Mouse (Mus musculus) gastrocnemius, adult 2 months (tissue): ENCODE measurements at regions not wholly inside any gene's neighbourhood (a gene's known extent, or its start where the extent isn't known, plus 50 kb on each side); places are given as distances from the start of the nearest gene placed in this dataset.
A peak's percentile ranks its signal among the peaks of the same experiment; 100 is the strongest.

Source experiments
- DNase-seq: peaks from one replicate; pipeline ENCODE4 v3.0.0; 2022
- H3K27ac ChIP-seq: fragments of 200-600 bp; 2 replicates; pipeline ENCODE4 v1.8.1; 2022; ENCODE audit warnings: mild to moderate bottlenecking
- H3K4me3 ChIP-seq: fragments of 200-600 bp; 2 replicates; pipeline ENCODE4 v1.8.1; 2022; ENCODE audit warnings: mild to moderate bottlenecking, moderate library complexity
- CTCF ChIP-seq: fragments of 200-600 bp; IDR thresholded peaks from 2 replicates; pipeline ENCODE4 v1.8.1; 2022; ENCODE audit warnings: antibody characterized with exemption, mild to moderate bottlenecking, moderate library complexity
- intact Hi-C: fragments of 180-260 bp; cut with DNase I; formaldehyde crosslinking; loops from one replicate; pipeline ENCODE4 v1.15.1; 2025

GRCm38 (mm10) chr3:54592064-54592463 is 100.5 kb upstream of the Supt20 start:
- Histone ChIP-seq H3K4me3 (no peak overlapping the region), H3K27ac (no peak overlapping the region)
- no peak for TF ChIP-seq CTCF
- intact Hi-C loops = no loop called here
- DNase-seq = no peak

GRCm38 (mm10) chr3:54592655-54593428 is 99.8 kb upstream of the Supt20 start:
- intact Hi-C loops = no loop called here
- TF ChIP-seq CTCF = no peak
- Histone ChIP-seq H3K4me3 (no peak overlapping the region), H3K27ac (no peak overlapping the region)
- DNase-seq = no peak

GRCm38 (mm10) chr3:54595193-54595592 is 97.4 kb upstream of the Supt20 start:
- DNase-seq = no peak
- TF ChIP-seq CTCF = peak; percentile 18; the same call in 1 of the 2 replicates
- intact Hi-C loops = no loop called here
- Histone ChIP-seq H3K4me3 (no peak overlapping the region), H3K27ac (no peak overlapping the region)

GRCm38 (mm10) chr3:54597326-54598274 is 95.0 kb upstream of the Supt20 start:
- DNase-seq = peak; percentile 56
- peak overlapping the region; percentile 43 for H3K27ac ChIP-seq
- intact Hi-C loops = no loop called here
- TF ChIP-seq CTCF = no peak
- H3K4me3 ChIP-seq = no peak overlapping the region

- peak overlapping the region; percentile 43 for H3K27ac ChIP-seq
- peak; percentile 19 for DNase-seq
- no peak overlapping the region for H3K4me3 ChIP-seq
- no peak for TF ChIP-seq CTCF
- intact Hi-C loops = no loop called here
Observed at GRCm38 (mm10) chr3:54598296-54598695, 94.3 kb upstream of the Supt20 start.

GRCm38 (mm10) chr3:54604705-54605379 is 87.8 kb upstream of the Supt20 start:
- no peak for DNase-seq
- TF ChIP-seq CTCF = no peak
- Histone ChIP-seq H3K27ac (no peak overlapping the region), H3K4me3 (no peak overlapping the region)
- intact Hi-C loops = no loop called here

- no peak overlapping the region; the same call in 1 of the 2 replicates for H3K27ac ChIP-seq
- no peak for TF ChIP-seq CTCF
- no peak overlapping the region for H3K4me3 ChIP-seq
- no peak for DNase-seq
- intact Hi-C loops = no loop called here
Observed at GRCm38 (mm10) chr3:54611431-54611990, 81.1 kb upstream of the Supt20 start.

GRCm38 (mm10) chr3:54613845-54614244 is 78.8 kb upstream of the Supt20 start:
- Histone ChIP-seq H3K4me3 (no peak overlapping the region), H3K27ac (no peak overlapping the region)
- DNase-seq = no peak
- no peak for TF ChIP-seq CTCF
- intact Hi-C loops = no loop called here

GRCm38 (mm10) chr3:54617298-54617697 is 75.3 kb upstream of the Supt20 start:
- DNase-seq = no peak
- intact Hi-C loops = no loop called here
- no peak overlapping the region for H3K4me3 ChIP-seq
- H3K27ac ChIP-seq = no peak overlapping the region
- TF ChIP-seq CTCF = no peak

GRCm38 (mm10) chr3:54618286-54618685 is 74.3 kb upstream of the Supt20 start:
- no peak for TF ChIP-seq CTCF
- no peak for DNase-seq
- Histone ChIP-seq H3K27ac (no peak overlapping the region), H3K4me3 (no peak overlapping the region)
- intact Hi-C loops = no loop called here

GRCm38 (mm10) chr3:54630254-54630653 is 62.4 kb upstream of the Supt20 start:
- no peak for DNase-seq
- intact Hi-C loops = no loop called here
- no peak overlapping the region for H3K27ac ChIP-seq
- no peak for TF ChIP-seq CTCF
- no peak overlapping the region for H3K4me3 ChIP-seq

GRCm38 (mm10) chr3:54632731-54633130 is 59.9 kb upstream of the Supt20 start:
- TF ChIP-seq CTCF = no peak
- DNase-seq = no peak
- Histone ChIP-seq H3K27ac (no peak overlapping the region), H3K4me3 (no peak overlapping the region)
- intact Hi-C loops = no loop called here
